Mouse (Mus musculus): ENCODE data around the gene Zfp65. TPM values are rescaled to one million over a fixed set of nuclear protein-coding genes. Genes with fewer than 3 reads are reported as not detected.
"Not testable (repeated sequence)": the region's sequence is repeated elsewhere in the genome, so short reads cannot be mapped to it uniquely, and the experiment has no call there.

Zfp65 gene
- polyA plus RNA-seq, 1 experiment from 2014 or later: 2.1 TPM

- no peak for TF ChIP-seq CTCF (IDR thresholded peaks at IDR 0.05; ENCODE audit: low read depth)
- no peak for TF ChIP-seq EP300 (optimal IDR thresholded peaks at IDR 0.05)
- no peaks in the 10 kb centered on the region for H3K27me3 ChIP-seq (ENCODE audit: control insufficient read depth, insufficient read depth, low read length)
- no peaks in the 10 kb centered on the region for H3K36me3 ChIP-seq (ENCODE audit: control insufficient read depth, insufficient read depth, low read length)
- H3K27ac ChIP-seq (replicated peaks): no peak overlapping the region
- DNase-seq (ENCODE audit: low spot score): no peak
- no peak overlapping the region for H3K9ac ChIP-seq (ENCODE audit: low read length)
- no peak overlapping the region for H3K4me2 ChIP-seq (replicated peaks; ENCODE audit: low read depth)
- H3K9me3 ChIP-seq (ENCODE audit: control insufficient read depth, low read length): no peaks in the 10 kb centered on the region
- no peak for ATAC-seq (ENCODE audit: low FRiP score, low TSS enrichment)
- H3K4me3 ChIP-seq (ENCODE audit: low read depth, low read length): no peak overlapping the region
- 90% methylated on average over 9 of the region's 9 CpGs for WGBS
- no peaks in the 10 kb centered on the region for H3K4me1 ChIP-seq (replicated peaks; ENCODE audit: control insufficient read depth, insufficient read depth)
Measured at GRCm38 (mm10) chr13:67743896-67744295, 14.9 kb upstream of the Zfp65 start.

GRCm38 (mm10) chr13:67742941-67743340 is 14.0 kb upstream of the Zfp65 start:
- no peaks in the 10 kb centered on the region for H3K9me3 ChIP-seq (ENCODE audit: control insufficient read depth, low read length)
- TF ChIP-seq EP300 (optimal IDR thresholded peaks at IDR 0.05): no peak
- no peak for TF ChIP-seq CTCF (IDR thresholded peaks at IDR 0.05; ENCODE audit: low read depth)
- no peak overlapping the region for H3K4me3 ChIP-seq (ENCODE audit: low read depth, low read length)
- H3K27ac ChIP-seq (replicated peaks): no peak overlapping the region
- 83% methylated on average over 3 of the region's 3 CpGs for WGBS
- H3K4me2 ChIP-seq (replicated peaks; ENCODE audit: low read depth): no peak overlapping the region
- H3K27me3 ChIP-seq (ENCODE audit: control insufficient read depth, insufficient read depth, low read length): no peaks in the 10 kb centered on the region
- H3K4me1 ChIP-seq (replicated peaks; ENCODE audit: control insufficient read depth, insufficient read depth): no peaks in the 10 kb centered on the region
- no peak for ATAC-seq (ENCODE audit: low FRiP score, low TSS enrichment)
- DNase-seq (ENCODE audit: low spot score): no peak
- H3K9ac ChIP-seq (ENCODE audit: low read length): no peak overlapping the region
- H3K36me3 ChIP-seq (ENCODE audit: control insufficient read depth, insufficient read depth, low read length): no peaks in the 10 kb centered on the region

DNA sequence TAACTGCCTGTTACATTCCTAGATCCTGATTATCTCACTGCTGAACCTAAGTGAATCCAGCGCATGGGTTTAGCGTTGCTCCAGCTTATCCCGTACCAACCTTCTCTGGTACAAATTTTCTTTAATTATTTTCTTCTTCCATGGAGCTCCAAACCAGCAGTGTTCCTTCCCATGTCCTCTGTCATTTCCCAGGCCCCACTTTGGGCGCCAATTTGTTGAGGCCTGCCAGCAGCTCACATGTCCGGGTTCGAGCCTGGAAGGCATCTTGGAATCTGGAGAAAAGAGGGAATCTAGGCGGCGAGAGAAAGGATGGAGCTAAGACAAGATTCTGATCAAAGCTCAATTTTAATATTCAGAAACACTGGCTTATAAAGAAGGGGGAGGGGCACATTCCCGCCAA is 5.4 kb upstream of the Zfp65 start:
- DNase-seq (ENCODE audit: low spot score); H3K4me3 ChIP-seq (ENCODE audit: low read depth, low read length); H3K27me3 ChIP-seq (ENCODE audit: control insufficient read depth, insufficient read depth, low read length); H3K9ac ChIP-seq (ENCODE audit: low read length); H3K9me3 ChIP-seq (ENCODE audit: control insufficient read depth, low read length); H3K4me2 ChIP-seq (replicated peaks; ENCODE audit: low read depth); ATAC-seq (ENCODE audit: low FRiP score, low TSS enrichment); H3K36me3 ChIP-seq (ENCODE audit: control insufficient read depth, insufficient read depth, low read length); H3K27ac ChIP-seq (replicated peaks); H3K4me1 ChIP-seq (replicated peaks; ENCODE audit: control insufficient read depth, insufficient read depth): not testable (repeated sequence)
- 91% methylated on average over 9 of the region's 9 CpGs for WGBS

GRCm38 (mm10) chr13:67729441-67729840 is 468 bp upstream of the Zfp65 start:
- peak; percentile 72 for TF ChIP-seq CTCF (IDR thresholded peaks at IDR 0.05; ENCODE audit: low read depth)
- WGBS: 28% methylated on average over 4 of the region's 4 CpGs
- H3K9ac ChIP-seq (ENCODE audit: low read length): peak overlapping the region; percentile 71; the same call in 1 of the 2 replicates

DNA sequence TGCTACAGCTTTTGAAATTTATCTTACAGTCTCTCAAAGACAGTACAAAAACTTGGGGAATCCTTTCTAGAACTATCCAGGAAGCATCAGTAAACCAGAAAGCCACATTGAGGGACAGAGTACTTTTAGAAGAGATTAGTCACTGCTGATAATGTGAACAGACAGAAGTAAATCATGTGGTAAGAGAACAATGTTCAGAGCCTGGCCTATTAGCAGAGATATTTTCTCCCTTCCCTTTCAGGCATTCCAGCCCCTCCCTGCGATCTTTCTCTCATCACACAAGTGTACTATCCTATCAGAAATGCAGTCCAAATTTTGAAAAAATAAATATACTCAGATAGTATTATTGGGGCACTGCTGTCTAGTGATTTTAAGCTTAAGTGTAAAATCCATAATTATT is 867 bp downstream of the Zfp65 start:
- no peaks in the 10 kb centered on the region for H3K36me3 ChIP-seq (ENCODE audit: control insufficient read depth, insufficient read depth, low read length)
- H3K4me2 ChIP-seq (replicated peaks; ENCODE audit: low read depth): peak overlapping the region; percentile 60
- peak overlapping the region; percentile 60 for H3K4me3 ChIP-seq (ENCODE audit: low read depth, low read length)
- ATAC-seq (ENCODE audit: low FRiP score, low TSS enrichment) (no peak), DNase-seq (ENCODE audit: low spot score) (no peak)
- H3K9ac ChIP-seq (ENCODE audit: low read length): peak overlapping the region; percentile 71; the same call in 1 of the 2 replicates
- no peaks in the 10 kb centered on the region for H3K9me3 ChIP-seq (ENCODE audit: control insufficient read depth, low read length)
- H3K27me3 ChIP-seq (ENCODE audit: control insufficient read depth, insufficient read depth, low read length): no peaks in the 10 kb centered on the region
- H3K4me1 ChIP-seq (replicated peaks; ENCODE audit: control insufficient read depth, insufficient read depth): no peaks in the 10 kb centered on the region
- no peak for TF ChIP-seq EP300 (optimal IDR thresholded peaks at IDR 0.05)
- TF ChIP-seq CTCF (IDR thresholded peaks at IDR 0.05; ENCODE audit: low read depth): no peak
- 73% methylated on average over 1 of the region's 1 CpGs for WGBS
- no peak overlapping the region for H3K27ac ChIP-seq (replicated peaks)

More at GRCm38 (mm10) chr13:67729441-67729840, 468 bp upstream of the Zfp65 start:
- ATAC-seq (ENCODE audit: low FRiP score, low TSS enrichment) (peak; percentile 92), DNase-seq (ENCODE audit: low spot score) (peak; percentile 61)
- not testable (repeated sequence) for H3K36me3 ChIP-seq (ENCODE audit: control insufficient read depth, insufficient read depth, low read length); H3K27ac ChIP-seq (replicated peaks); H3K27me3 ChIP-seq (ENCODE audit: control insufficient read depth, insufficient read depth, low read length); H3K9me3 ChIP-seq (ENCODE audit: control insufficient read depth, low read length); H3K4me1 ChIP-seq (replicated peaks; ENCODE audit: control insufficient read depth, insufficient read depth)
- Histone ChIP-seq H3K4me2 (replicated peaks; ENCODE audit: low read depth) (peak overlapping the region; percentile 60), H3K4me3 (ENCODE audit: low read depth, low read length) (peak overlapping the region; percentile 60)

GRCm38 (mm10) chr13:67725331-67725730 is 3.6 kb downstream of the Zfp65 start:
- not testable (repeated sequence) for ATAC-seq (ENCODE audit: low FRiP score, low TSS enrichment); H3K4me2 ChIP-seq (replicated peaks; ENCODE audit: low read depth); H3K9me3 ChIP-seq (ENCODE audit: control insufficient read depth, low read length); H3K27ac ChIP-seq (replicated peaks); H3K36me3 ChIP-seq (ENCODE audit: control insufficient read depth, insufficient read depth, low read length); H3K9ac ChIP-seq (ENCODE audit: low read length); H3K27me3 ChIP-seq (ENCODE audit: control insufficient read depth, insufficient read depth, low read length); H3K4me1 ChIP-seq (replicated peaks; ENCODE audit: control insufficient read depth, insufficient read depth); DNase-seq (ENCODE audit: low spot score); H3K4me3 ChIP-seq (ENCODE audit: low read depth, low read length)
- WGBS: 66% methylated on average over 2 of the region's 2 CpGs

All from stomach, postnatal 0 days (tissue).